Mouse (Mus musculus): ENCODE measurements around the gene E130309D02Rik. TPM values are rescaled to one million over a fixed set of nuclear protein-coding genes. Genes with fewer than 3 reads are reported as not detected.

Gene E130309D02Rik
- polyA plus RNA-seq, 1 experiment from 2014 or later: 15.7 TPM

GRCm38 (mm10) chr5:143252791-143253185 is 62.4 kb downstream of the E130309D02Rik start:
- Histone ChIP-seq H3K4me1 (replicated peaks; ENCODE audit: control insufficient read depth, insufficient read depth) (no peaks in the 10 kb centered on the region), H3K4me3 (ENCODE audit: low read depth, low read length) (no peak overlapping the region), H3K9ac (ENCODE audit: low read length) (no peak overlapping the region), H3K9me3 (ENCODE audit: control insufficient read depth, low read length) (peaks cover 5% of the 10 kb centered on the region), H3K36me3 (ENCODE audit: control insufficient read depth, insufficient read depth, low read length) (peaks cover 12% of the 10 kb centered on the region), H3K4me2 (replicated peaks; ENCODE audit: low read depth) (no peak overlapping the region), H3K27me3 (ENCODE audit: control insufficient read depth, insufficient read depth, low read length) (peaks cover 14% of the 10 kb centered on the region), H3K27ac (replicated peaks) (no peak overlapping the region)
- ATAC-seq (ENCODE audit: low FRiP score, low TSS enrichment) (no peak), DNase-seq (ENCODE audit: low spot score) (no peak)
- 69% methylated on average over 17 of the region's 18 CpGs for WGBS
- TF ChIP-seq EP300 (optimal IDR thresholded peaks at IDR 0.05): no peak
- TF ChIP-seq CTCF (IDR thresholded peaks at IDR 0.05; ENCODE audit: low read depth): no peak

- ATAC-seq (ENCODE audit: low FRiP score, low TSS enrichment) (no peak), DNase-seq (ENCODE audit: low spot score) (no peak)
- Histone ChIP-seq H3K9me3 (ENCODE audit: control insufficient read depth, low read length) (peaks cover 5% of the 10 kb centered on the region), H3K4me2 (replicated peaks; ENCODE audit: low read depth) (no peak overlapping the region), H3K4me1 (replicated peaks; ENCODE audit: control insufficient read depth, insufficient read depth) (no peaks in the 10 kb centered on the region), H3K4me3 (ENCODE audit: low read depth, low read length) (no peak overlapping the region), H3K27me3 (ENCODE audit: control insufficient read depth, insufficient read depth, low read length) (peaks cover 14% of the 10 kb centered on the region), H3K9ac (ENCODE audit: low read length) (no peak overlapping the region), H3K36me3 (ENCODE audit: control insufficient read depth, insufficient read depth, low read length) (peaks cover 12% of the 10 kb centered on the region), H3K27ac (replicated peaks) (no peak overlapping the region)
- no peak for TF ChIP-seq CTCF (IDR thresholded peaks at IDR 0.05; ENCODE audit: low read depth)
- no peak for TF ChIP-seq EP300 (optimal IDR thresholded peaks at IDR 0.05)
- 80% methylated on average over 6 of the region's 6 CpGs for WGBS
Observed at GRCm38 (mm10) chr5:143252039-143252438, 63.1 kb downstream of the E130309D02Rik start.

Other genes starting within 250 kb of the E130309D02Rik start
- 15.4 and 15.6 TPM in 2 replicates for gene Rnf216, start 202.4 kb downstream of the E130309D02Rik start, polyA plus RNA-seq (2015; fragmentation: Nextera tagmentation; extraction: Ambion mirVana)
- gene Olfr718-ps1, start 167.8 kb downstream of the E130309D02Rik start, polyA plus RNA-seq (2015; fragmentation: Nextera tagmentation; extraction: Ambion mirVana): not detected in 2 replicates
- gene Rbak, start 134.6 kb downstream of the E130309D02Rik start, polyA plus RNA-seq (2015; fragmentation: Nextera tagmentation; extraction: Ambion mirVana): 4.2 and 5.2 TPM in 2 replicates
- gene Spdye4b, start 134.3 kb downstream of the E130309D02Rik start, polyA plus RNA-seq (2015; fragmentation: Nextera tagmentation; extraction: Ambion mirVana): not detected in 2 replicates
- gene Spdye4a, start 88.5 kb downstream of the E130309D02Rik start, polyA plus RNA-seq (2015; fragmentation: Nextera tagmentation; extraction: Ambion mirVana): 0.05 TPM in 1 of 2 replicates, not detected in the other
- gene Zfp12, start 80.2 kb downstream of the E130309D02Rik start, polyA plus RNA-seq (2015; fragmentation: Nextera tagmentation; extraction: Ambion mirVana): 4.2 and 4.5 TPM in 2 replicates
- gene Zfp316, start 45.3 kb downstream of the E130309D02Rik start, polyA plus RNA-seq (2015; fragmentation: Nextera tagmentation; extraction: Ambion mirVana): 1.4 and 1.7 TPM in 2 replicates
- gene Zfp853, start 21.7 kb downstream of the E130309D02Rik start, polyA plus RNA-seq (2015; fragmentation: Nextera tagmentation; extraction: Ambion mirVana): 0.06 TPM in 2 replicates
- 62.6 and 65.2 TPM in 2 replicates for gene Zdhhc4, start 13.9 kb upstream of the E130309D02Rik start, polyA plus RNA-seq (2015; fragmentation: Nextera tagmentation; extraction: Ambion mirVana)
- 0.86 and 1.4 TPM in 2 replicates for gene Grid2ip, start 42.0 kb upstream of the E130309D02Rik start, polyA plus RNA-seq (2015; fragmentation: Nextera tagmentation; extraction: Ambion mirVana)
- gene Kdelr2, start 88.5 kb upstream of the E130309D02Rik start, polyA plus RNA-seq (2015; fragmentation: Nextera tagmentation; extraction: Ambion mirVana): 287 and 315 TPM in 2 replicates
- gene Daglb, start 149.2 kb upstream of the E130309D02Rik start, polyA plus RNA-seq (2015; fragmentation: Nextera tagmentation; extraction: Ambion mirVana): 5.5 and 5.9 TPM in 2 replicates
- 345 and 377 TPM in 2 replicates for gene Rac1, start 212.7 kb upstream of the E130309D02Rik start, polyA plus RNA-seq (2015; fragmentation: Nextera tagmentation; extraction: Ambion mirVana)

Data from stomach, postnatal 0 days (tissue).